Mouse (Mus musculus): ENCODE results near the gene Cgref1. TPM values are rescaled to one million over a fixed set of nuclear protein-coding genes. Genes with fewer than 3 reads are reported as not detected.

The Cgref1 gene
- polyA plus RNA-seq, 1 experiment from 2014 or later: 62.4 TPM

- Histone ChIP-seq H3K27ac (peak within 1 kb of the TSS; percentile 70; the same call in 1 of the 2 replicates), H3K4me1 (replicated peaks; ENCODE audit: control insufficient read depth, insufficient read depth, low read length) (peaks cover 12% of the 10 kb centered on the region), H3K27me3 (ENCODE audit: control insufficient read depth, insufficient read depth, low read length) (no peaks in the 10 kb centered on the region), H3K9ac (peak within 1 kb of the TSS; percentile 53), H3K4me2 (replicated peaks) (peak within 1 kb of the TSS; percentile 85), H3K36me3 (replicated peaks; ENCODE audit: control insufficient read depth, insufficient read depth) (no peaks in the 10 kb centered on the region), H3K4me3 (replicated peaks; ENCODE audit: low read length) (peak within 1 kb of the TSS; percentile 45), H3K9me3 (ENCODE audit: control insufficient read depth, low read length) (no peaks in the 10 kb centered on the region)
- peak; percentile 91 for DNase-seq (ENCODE audit: low spot score)
- under 1% methylated on average over 39 of the region's 40 CpGs for WGBS
- peak; percentile 70 for ATAC-seq (ENCODE audit: low FRiP score)
Measured at GRCm38 (mm10) chr5:30921256-30922033, 23.9 kb downstream of the Cgref1 start, which contains the start of gene Khk. Gene Khk, plus strand, starts transcription at chr5:30921431.

DNA sequence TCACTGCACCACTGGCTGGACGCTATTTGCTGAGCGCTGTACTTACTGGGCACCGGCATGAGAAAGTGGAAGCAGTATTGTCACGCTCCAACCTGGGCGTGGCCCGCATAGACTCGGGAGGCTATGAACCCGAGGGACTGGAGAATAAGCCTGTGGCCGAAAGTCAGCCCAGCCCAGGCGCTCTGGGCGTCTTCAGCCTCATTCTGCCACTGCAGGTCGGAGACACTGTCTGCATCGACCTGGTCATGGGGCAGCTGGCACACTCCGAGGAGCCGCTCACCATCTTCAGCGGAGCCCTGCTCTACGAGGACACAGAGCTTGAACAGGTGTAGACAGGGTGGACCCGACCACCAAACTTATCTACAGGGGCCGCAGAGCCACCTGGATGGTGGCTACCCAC is 24.8 kb downstream of the Cgref1 start:
- Histone ChIP-seq H3K4me2 (replicated peaks) (peak overlapping the region; percentile 85; the same call in 1 of the 2 replicates), H3K27me3 (ENCODE audit: control insufficient read depth, insufficient read depth, low read length) (no peaks in the 10 kb centered on the region), H3K4me3 (replicated peaks; ENCODE audit: low read length) (no peak overlapping the region), H3K9ac (no peak overlapping the region), H3K4me1 (replicated peaks; ENCODE audit: control insufficient read depth, insufficient read depth, low read length) (peaks cover 18% of the 10 kb centered on the region), H3K9me3 (ENCODE audit: control insufficient read depth, low read length) (no peaks in the 10 kb centered on the region), H3K36me3 (replicated peaks; ENCODE audit: control insufficient read depth, insufficient read depth) (no peaks in the 10 kb centered on the region), H3K27ac (no peak overlapping the region)
- ATAC-seq (ENCODE audit: low FRiP score): peak; percentile 12; the same call in 1 of the 2 replicates
- 61% methylated on average over 19 of the region's 19 CpGs for WGBS
- no peak for DNase-seq (ENCODE audit: low spot score)

- Histone ChIP-seq H3K9ac (no peak overlapping the region), H3K4me3 (replicated peaks; ENCODE audit: low read length) (no peak overlapping the region), H3K27ac (no peak overlapping the region), H3K4me2 (replicated peaks) (no peak overlapping the region), H3K9me3 (ENCODE audit: control insufficient read depth, low read length) (no peaks in the 10 kb centered on the region), H3K36me3 (replicated peaks; ENCODE audit: control insufficient read depth, insufficient read depth) (no peaks in the 10 kb centered on the region), H3K27me3 (ENCODE audit: control insufficient read depth, insufficient read depth, low read length) (no peaks in the 10 kb centered on the region), H3K4me1 (replicated peaks; ENCODE audit: control insufficient read depth, insufficient read depth, low read length) (peaks cover 23% of the 10 kb centered on the region)
- DNase-seq (ENCODE audit: low spot score): no peak
- ATAC-seq (ENCODE audit: low FRiP score): no peak
- 74% methylated on average over 11 of the region's 11 CpGs for WGBS
Measured at GRCm38 (mm10) chr5:30919831-30920614, 25.4 kb downstream of the Cgref1 start.

- H3K27ac ChIP-seq: no peak overlapping the region
- no peaks in the 10 kb centered on the region for H3K36me3 ChIP-seq (replicated peaks; ENCODE audit: control insufficient read depth, insufficient read depth)
- peaks cover 27% of the 10 kb centered on the region for H3K4me1 ChIP-seq (replicated peaks; ENCODE audit: control insufficient read depth, insufficient read depth, low read length)
- DNase-seq (ENCODE audit: low spot score) (no peak), ATAC-seq (ENCODE audit: low FRiP score) (no peak)
- 87% methylated on average over 8 of the region's 8 CpGs for WGBS
- no peak overlapping the region for H3K9ac ChIP-seq
- no peaks in the 10 kb centered on the region for H3K9me3 ChIP-seq (ENCODE audit: control insufficient read depth, low read length)
- no peak overlapping the region for H3K4me3 ChIP-seq (replicated peaks; ENCODE audit: low read length)
- H3K27me3 ChIP-seq (ENCODE audit: control insufficient read depth, insufficient read depth, low read length): no peaks in the 10 kb centered on the region
- no peak overlapping the region for H3K4me2 ChIP-seq (replicated peaks)
Measured at GRCm38 (mm10) chr5:30918691-30919090, 26.7 kb downstream of the Cgref1 start.

GRCm38 (mm10) chr5:30917891-30918670 is 27.3 kb downstream of the Cgref1 start:
- no peak overlapping the region for H3K4me2 ChIP-seq (replicated peaks)
- H3K9me3 ChIP-seq (ENCODE audit: control insufficient read depth, low read length): no peaks in the 10 kb centered on the region
- DNase-seq (ENCODE audit: low spot score) (no peak), ATAC-seq (ENCODE audit: low FRiP score) (no peak)
- H3K9ac ChIP-seq: no peak overlapping the region
- H3K27me3 ChIP-seq (ENCODE audit: control insufficient read depth, insufficient read depth, low read length): no peaks in the 10 kb centered on the region
- WGBS: 85% methylated on average over 31 of the region's 31 CpGs
- H3K36me3 ChIP-seq (replicated peaks; ENCODE audit: control insufficient read depth, insufficient read depth): no peaks in the 10 kb centered on the region
- no peak overlapping the region for H3K27ac ChIP-seq
- peaks cover 31% of the 10 kb centered on the region for H3K4me1 ChIP-seq (replicated peaks; ENCODE audit: control insufficient read depth, insufficient read depth, low read length)
- no peak overlapping the region for H3K4me3 ChIP-seq (replicated peaks; ENCODE audit: low read length)

DNA sequence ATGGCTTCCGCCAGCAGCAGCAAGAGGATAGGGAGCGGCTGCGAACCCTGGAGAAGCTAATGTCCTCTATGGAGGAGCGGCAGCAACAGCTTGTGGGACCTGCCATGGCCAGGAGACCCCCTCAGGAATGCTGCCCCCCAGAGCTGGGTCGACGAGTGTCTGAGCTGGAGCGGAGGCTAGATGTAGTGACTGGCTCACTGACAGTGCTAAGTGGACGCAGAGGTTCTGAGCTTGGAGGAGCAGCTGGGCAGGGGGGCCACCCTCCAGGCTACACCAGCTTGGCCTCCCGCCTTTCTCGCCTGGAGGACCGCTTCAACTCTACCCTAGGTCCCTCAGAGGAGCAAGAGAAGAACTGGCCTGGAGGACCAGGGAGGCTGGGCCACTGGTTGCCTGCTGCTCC is 28.0 kb downstream of the Cgref1 start:
- Histone ChIP-seq H3K9me3 (ENCODE audit: control insufficient read depth, low read length) (no peaks in the 10 kb centered on the region), H3K27ac (no peak overlapping the region), H3K4me2 (replicated peaks) (no peak overlapping the region), H3K27me3 (ENCODE audit: control insufficient read depth, insufficient read depth, low read length) (no peaks in the 10 kb centered on the region), H3K4me1 (replicated peaks; ENCODE audit: control insufficient read depth, insufficient read depth, low read length) (peaks cover 33% of the 10 kb centered on the region), H3K9ac (no peak overlapping the region), H3K4me3 (replicated peaks; ENCODE audit: low read length) (no peak overlapping the region), H3K36me3 (replicated peaks; ENCODE audit: control insufficient read depth, insufficient read depth) (no peaks in the 10 kb centered on the region)
- ATAC-seq (ENCODE audit: low FRiP score): no peak
- DNase-seq (ENCODE audit: low spot score): no peak
- WGBS: 88% methylated on average over 11 of the region's 11 CpGs

GRCm38 (mm10) chr5:30916841-30917240 is 28.6 kb downstream of the Cgref1 start:
- ATAC-seq (ENCODE audit: low FRiP score) (no peak), DNase-seq (ENCODE audit: low spot score) (no peak)
- Histone ChIP-seq H3K27me3 (ENCODE audit: control insufficient read depth, insufficient read depth, low read length) (no peaks in the 10 kb centered on the region), H3K36me3 (replicated peaks; ENCODE audit: control insufficient read depth, insufficient read depth) (no peaks in the 10 kb centered on the region), H3K9ac (no peak overlapping the region), H3K27ac (no peak overlapping the region), H3K4me1 (replicated peaks; ENCODE audit: control insufficient read depth, insufficient read depth, low read length) (peaks cover 28% of the 10 kb centered on the region), H3K4me3 (replicated peaks; ENCODE audit: low read length) (no peak overlapping the region), H3K9me3 (ENCODE audit: control insufficient read depth, low read length) (no peaks in the 10 kb centered on the region), H3K4me2 (replicated peaks) (no peak overlapping the region)
- 89% methylated on average over 9 of the region's 9 CpGs for WGBS

DNA sequence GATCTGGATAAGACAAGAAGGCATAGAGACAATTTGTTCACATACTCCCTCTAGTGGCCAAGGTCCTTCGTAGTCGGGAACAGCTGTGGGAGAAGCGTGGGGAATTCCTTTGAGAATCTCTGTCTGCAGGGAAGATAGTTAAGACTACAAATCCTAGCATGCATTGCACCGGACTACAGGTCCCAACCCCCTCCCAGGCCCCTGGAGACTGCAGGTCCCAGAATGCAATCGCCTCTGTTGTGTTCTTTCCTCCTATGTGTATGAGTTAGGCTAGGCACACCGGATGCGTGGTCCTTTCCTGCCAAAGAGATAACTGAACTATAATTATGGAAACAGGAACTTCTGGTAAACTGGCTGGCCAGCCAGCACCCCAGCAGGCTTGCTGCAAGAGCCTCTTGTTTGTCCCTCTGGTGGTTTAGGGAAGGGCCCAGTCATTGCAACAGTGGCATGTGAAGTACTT is 29.4 kb downstream of the Cgref1 start:
- peaks cover 24% of the 10 kb centered on the region for H3K4me1 ChIP-seq (replicated peaks; ENCODE audit: control insufficient read depth, insufficient read depth, low read length)
- ATAC-seq (ENCODE audit: low FRiP score) (peak; percentile 86), DNase-seq (ENCODE audit: low spot score) (peak; percentile 94)
- H3K27ac ChIP-seq: no peak overlapping the region
- H3K9ac ChIP-seq: no peak overlapping the region
- H3K36me3 ChIP-seq (replicated peaks; ENCODE audit: control insufficient read depth, insufficient read depth): no peaks in the 10 kb centered on the region
- H3K4me2 ChIP-seq (replicated peaks): peak overlapping the region; percentile 18
- no peaks in the 10 kb centered on the region for H3K27me3 ChIP-seq (ENCODE audit: control insufficient read depth, insufficient read depth, low read length)
- no peaks in the 10 kb centered on the region for H3K9me3 ChIP-seq (ENCODE audit: control insufficient read depth, low read length)
- no peak overlapping the region for H3K4me3 ChIP-seq (replicated peaks; ENCODE audit: low read length)
- 7% methylated on average over 7 of the region's 7 CpGs for WGBS

DNA sequence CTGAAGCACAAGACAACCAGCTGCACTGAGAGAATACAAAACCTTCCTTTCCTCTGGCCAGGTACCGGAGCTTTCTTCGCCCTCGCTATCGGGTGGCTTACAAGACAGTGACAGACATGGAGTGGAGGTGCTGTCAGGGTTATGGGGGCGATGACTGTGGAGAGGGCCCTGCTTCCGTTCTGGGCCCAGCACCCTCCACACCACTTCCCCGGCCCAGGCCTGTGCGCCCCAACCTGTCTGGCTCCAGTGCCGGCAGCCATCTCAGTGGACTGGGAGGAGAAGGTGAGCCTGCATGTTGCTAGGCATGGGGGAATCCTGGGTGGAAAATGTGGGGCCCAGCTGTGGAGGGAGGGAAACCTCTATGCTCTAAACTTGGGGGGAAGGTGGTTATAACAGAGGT is 29.9 kb downstream of the Cgref1 start:
- Histone ChIP-seq H3K27me3 (ENCODE audit: control insufficient read depth, insufficient read depth, low read length) (no peaks in the 10 kb centered on the region), H3K4me1 (replicated peaks; ENCODE audit: control insufficient read depth, insufficient read depth, low read length) (peaks cover 24% of the 10 kb centered on the region), H3K4me3 (replicated peaks; ENCODE audit: low read length) (no peak overlapping the region), H3K36me3 (replicated peaks; ENCODE audit: control insufficient read depth, insufficient read depth) (no peaks in the 10 kb centered on the region), H3K27ac (no peak overlapping the region), H3K9me3 (ENCODE audit: control insufficient read depth, low read length) (no peaks in the 10 kb centered on the region), H3K4me2 (replicated peaks) (peak overlapping the region; percentile 43), H3K9ac (0 out of 2 replicates have a peak overlapping the region, but pooled peaks have one; percentile 20)
- ATAC-seq (ENCODE audit: low FRiP score) (peak; percentile 38), DNase-seq (ENCODE audit: low spot score) (no peak)
- WGBS: 71% methylated on average over 9 of the region's 9 CpGs

Measured in hindbrain, embryonic 14.5 days (tissue).